Mouse (Mus musculus) olfactory bulb, adult 2 months (tissue): Measurements from ENCODE around the gene 1600014C23Rik. TPM values are rescaled to one million over a fixed set of nuclear protein-coding genes. Genes with fewer than 3 reads are reported as not detected.

ENCODE experiments used
- H3K27ac ChIP-seq: fragments of 200-500 bp; 2 replicates; pipeline ENCODE4 v1.5.1; 2012; ENCODE audit warnings: low read depth, low read length; ENCODE audit not compliant: insufficient read depth
- H3K4me1 ChIP-seq: fragments of 200-500 bp; 2 replicates; pipeline ENCODE4 v1.6.1; 2012; ENCODE audit warnings: low read length; ENCODE audit not compliant: control insufficient read depth, insufficient read depth
- H3K4me3 ChIP-seq: fragments of 200-500 bp; 2 replicates; pipeline ENCODE4 v1.5.1; 2012; ENCODE audit warnings: mild to moderate bottlenecking, low read depth, low read length, moderate library complexity; ENCODE audit not compliant: insufficient read depth
- CTCF ChIP-seq: fragments of 200-500 bp; IDR thresholded peaks from 2 replicates; pipeline ENCODE4 v1.5.1; 2012; ENCODE audit warnings: low read depth, mild to moderate bottlenecking, low read length, moderate library complexity; ENCODE audit not compliant: insufficient read depth
- POLR2A ChIP-seq: fragments of 200-500 bp; IDR thresholded peaks from 2 replicates; pipeline ENCODE4 v1.6.1; 2012; ENCODE audit warnings: mild to moderate bottlenecking, low read depth, low read length, moderate library complexity; ENCODE audit not compliant: insufficient read depth
- WGBS: fragments of 180-500 bp; shearing (Covaris S2); methylation state at CpG from one replicate; pipeline ENCODE4 v1.1.7; 2018; 5-methylcytosine and 5-hydroxymethylcytosine counted together
- polyA plus RNA-seq: library from polyadenylated mRNA; stranded (reverse); fragments of >200 nt; gene quantifications from 2 replicates; pipeline ENCODE4 v1.2.4, GENCODE M21; 2012; ENCODE audit warnings: low replicate concordance; ENCODE audit not compliant: missing spikeins, insufficient read depth, insufficient read length

The 1600014C23Rik gene
- polyA plus RNA-seq, 1 experiment = not detected

GRCm38 (mm10) chr17:45723732-45724573, 9.7 kb downstream of the 1600014C23Rik start:
- WGBS = 2% methylated on average over 25 of the region's 25 CpGs
- H3K4me1 ChIP-seq = peaks cover 9% of the 10 kb centered on the region
- H3K27ac ChIP-seq = 0 out of 2 replicates have a peak overlapping the region, but pooled peaks have one; percentile 52
- H3K4me3 ChIP-seq = peak overlapping the region; percentile 60
- TF ChIP-seq POLR2A = no peak
- TF ChIP-seq CTCF = peak; percentile 73

GRCm38 (mm10) chr17:45718323-45718722, 15.3 kb downstream of the 1600014C23Rik start:
- WGBS = 5% methylated on average over 10 of the region's 10 CpGs
- H3K27ac ChIP-seq = no peak overlapping the region
- no peak for TF ChIP-seq POLR2A
- TF ChIP-seq CTCF = peak; percentile 72
- no peak overlapping the region for H3K4me3 ChIP-seq
- peaks cover 7% of the 10 kb centered on the region for H3K4me1 ChIP-seq

- no peak for TF ChIP-seq CTCF
- no peak for TF ChIP-seq POLR2A
- H3K4me3 ChIP-seq = no peak overlapping the region
- no peak overlapping the region for H3K27ac ChIP-seq
- peaks cover 3% of the 10 kb centered on the region; the same call in 1 of the 2 replicates for H3K4me1 ChIP-seq
- 58% methylated on average over 3 of the region's 3 CpGs for WGBS
These were observed 22.1 kb downstream of the 1600014C23Rik start for GRCm38 (mm10) chr17:45711525-45711924.

- Histone ChIP-seq H3K4me3 (no peak overlapping the region), H3K4me1 (peaks cover 3% of the 10 kb centered on the region; the same call in 1 of the 2 replicates), H3K27ac (no peak overlapping the region)
- TF ChIP-seq CTCF = no peak
- no peak for TF ChIP-seq POLR2A
- WGBS = 81% methylated on average over 8 of the region's 8 CpGs
These were observed 23.2 kb downstream of the 1600014C23Rik start for GRCm38 (mm10) chr17:45710407-45710806.

- 66% methylated on average over 3 of the region's 3 CpGs for WGBS
- TF ChIP-seq CTCF = no peak
- Histone ChIP-seq H3K4me3 (no peak overlapping the region), H3K27ac (no peak overlapping the region), H3K4me1 (peaks cover 3% of the 10 kb centered on the region; the same call in 1 of the 2 replicates)
These were observed 23.8 kb downstream of the 1600014C23Rik start for GRCm38 (mm10) chr17:45709829-45710228.

GRCm38 (mm10) chr17:45708179-45708578, 25.5 kb downstream of the 1600014C23Rik start:
- WGBS = 84% methylated on average over 8 of the region's 8 CpGs

GRCm38 (mm10) chr17:45707376-45707775, 26.3 kb downstream of the 1600014C23Rik start:
- Histone ChIP-seq H3K4me1 (peaks cover 3% of the 10 kb centered on the region; the same call in 1 of the 2 replicates), H3K27ac (no peak overlapping the region), H3K4me3 (no peak overlapping the region)
- WGBS = 60% methylated on average over 3 of the region's 3 CpGs
- TF ChIP-seq POLR2A (no peak), CTCF (no peak)

More at GRCm38 (mm10) chr17:45708179-45708578, 25.5 kb downstream of the 1600014C23Rik start:
- Histone ChIP-seq H3K27ac (no peak overlapping the region), H3K4me1 (peaks cover 3% of the 10 kb centered on the region; the same call in 1 of the 2 replicates), H3K4me3 (no peak overlapping the region)
- TF ChIP-seq CTCF (no peak), POLR2A (no peak)

GRCm38 (mm10) chr17:45706796-45707195, 26.8 kb downstream of the 1600014C23Rik start:
- Histone ChIP-seq H3K4me3 (no peak overlapping the region), H3K4me1 (peaks cover under 1% of the 10 kb centered on the region; the same call in 1 of the 2 replicates), H3K27ac (no peak overlapping the region)
- WGBS = 64% methylated on average over 5 of the region's 5 CpGs
- TF ChIP-seq CTCF = no peak
- no peak for TF ChIP-seq POLR2A

GRCm38 (mm10) chr17:45703187-45703586, 30.5 kb downstream of the 1600014C23Rik start:
- Histone ChIP-seq H3K4me1 (no peaks in the 10 kb centered on the region; the same call in 1 of the 2 replicates), H3K4me3 (no peak overlapping the region), H3K27ac (no peak overlapping the region)
- 71% methylated on average over 7 of the region's 7 CpGs for WGBS
- no peak for TF ChIP-seq POLR2A
- no peak for TF ChIP-seq CTCF
